Mouse (Mus musculus): ENCODE results near the gene Gm17657. TPM values are rescaled to one million over a fixed set of nuclear protein-coding genes. Genes with fewer than 3 reads are reported as not detected.
"Not testable (repeated sequence)": the region's sequence is repeated elsewhere in the genome, so short reads cannot be mapped to it uniquely, and the experiment has no call there.

The Gm17657 gene
- polyA plus RNA-seq, 1 experiment from 2014 or later = not detected

DNA sequence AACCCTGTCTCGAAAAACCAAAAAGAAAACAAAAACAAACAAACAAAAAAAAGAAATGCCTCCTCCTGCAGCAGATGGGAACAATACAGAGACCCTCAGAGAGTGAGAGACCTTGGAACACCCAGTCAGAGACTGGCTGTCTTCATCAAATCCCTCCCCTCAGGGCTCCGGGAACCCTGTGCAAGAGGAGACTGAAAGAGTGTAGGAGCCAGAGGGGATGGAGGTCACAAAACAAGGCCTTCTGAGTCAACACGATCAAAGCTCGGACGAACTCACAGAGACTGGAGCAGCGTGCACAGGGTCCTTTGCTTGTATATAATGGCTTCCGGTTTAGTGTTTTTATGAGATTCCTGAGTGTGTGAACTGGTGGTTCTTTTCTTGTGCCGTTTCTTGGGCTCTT, 9.0 kb downstream of the Gm17657 start:
- H3K27ac ChIP-seq (ENCODE audit: low read length) = no peak overlapping the region
- WGBS (ENCODE audit: insufficient replicate concordance) = 69% methylated on average over 8 of the region's 8 CpGs
- H3K27me3 ChIP-seq (ENCODE audit: control insufficient read depth, insufficient read depth, low read depth, low read length) = no peaks in the 10 kb centered on the region
- no peaks in the 10 kb centered on the region for H3K4me1 ChIP-seq (ENCODE audit: control insufficient read depth, low read depth, low read length)
- no peaks in the 10 kb centered on the region for H3K9me3 ChIP-seq (replicated peaks; ENCODE audit: control insufficient read depth, low read length)
- H3K36me3 ChIP-seq (ENCODE audit: control insufficient read depth, insufficient read depth) = no peaks in the 10 kb centered on the region
- no peak overlapping the region for H3K4me2 ChIP-seq (ENCODE audit: low read depth, low read length)
- no peak for ATAC-seq (ENCODE audit: low read depth)
- no peak overlapping the region for H3K9ac ChIP-seq (ENCODE audit: low read depth, low read length)
- no peak overlapping the region for H3K4me3 ChIP-seq (ENCODE audit: low read depth, low read length)

DNA sequence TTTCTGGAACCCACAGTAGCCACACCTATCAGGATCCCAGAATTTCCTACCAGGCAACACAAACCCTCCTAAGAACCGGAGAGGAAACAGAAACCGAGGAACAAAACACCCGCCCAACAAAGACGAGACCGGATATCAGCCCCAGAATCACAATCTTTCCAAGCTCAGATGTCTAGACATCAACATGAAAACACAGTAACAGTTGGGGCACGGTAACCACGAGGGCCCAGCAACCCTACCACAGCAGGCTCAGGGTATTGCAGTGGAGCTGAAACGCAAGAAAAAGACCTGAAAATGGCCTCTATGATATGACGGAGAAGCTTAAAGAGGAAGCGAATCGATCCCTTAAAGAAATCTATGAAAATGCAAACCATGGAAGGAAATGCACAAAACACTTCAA, 15.6 kb downstream of the Gm17657 start:
- Histone ChIP-seq H3K36me3 (ENCODE audit: control insufficient read depth, insufficient read depth) (no peaks in the 10 kb centered on the region), H3K27me3 (ENCODE audit: control insufficient read depth, insufficient read depth, low read depth, low read length) (no peaks in the 10 kb centered on the region), H3K4me2 (ENCODE audit: low read depth, low read length) (no peak overlapping the region), H3K4me1 (ENCODE audit: control insufficient read depth, low read depth, low read length) (no peaks in the 10 kb centered on the region), H3K9me3 (replicated peaks; ENCODE audit: control insufficient read depth, low read length) (no peaks in the 10 kb centered on the region), H3K9ac (ENCODE audit: low read depth, low read length) (no peak overlapping the region), H3K4me3 (ENCODE audit: low read depth, low read length) (no peak overlapping the region), H3K27ac (ENCODE audit: low read length) (no peak overlapping the region)
- 57% methylated on average over 11 of the region's 11 CpGs for WGBS (ENCODE audit: insufficient replicate concordance)
- ATAC-seq (ENCODE audit: low read depth) = no peak

DNA sequence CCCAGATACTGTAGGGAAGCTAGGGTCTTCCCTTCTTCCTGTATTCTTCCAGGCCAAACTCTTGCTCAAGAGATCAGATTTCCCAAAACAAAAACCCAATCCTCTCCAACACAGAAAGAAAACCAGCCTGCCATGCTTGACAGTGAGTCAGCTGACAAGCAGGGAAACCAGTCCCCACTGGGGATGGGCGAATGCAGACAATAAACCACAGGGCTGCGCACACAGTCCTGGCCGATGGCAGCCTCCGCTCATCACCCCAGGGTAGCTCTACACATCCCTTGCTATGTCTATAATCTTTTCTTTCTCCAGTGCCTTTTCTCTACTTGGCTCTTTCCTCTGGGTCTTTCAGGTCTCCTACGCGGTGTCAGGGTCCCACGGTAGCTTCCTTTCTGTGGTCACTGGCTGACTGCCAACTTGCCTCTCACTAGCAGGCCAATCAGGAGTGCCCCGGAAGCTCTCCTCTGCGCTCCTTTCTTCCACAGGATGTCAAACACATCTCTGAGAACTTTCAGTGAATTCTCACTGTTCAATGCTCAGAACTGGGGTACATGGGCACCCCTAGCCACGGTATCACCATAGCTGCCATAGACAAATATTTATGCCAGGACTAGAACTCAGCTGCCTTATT, 17.6 kb downstream of the Gm17657 start:
- ATAC-seq (ENCODE audit: low read depth) = no peak
- no peak overlapping the region for H3K27ac ChIP-seq (ENCODE audit: low read length)
- H3K4me2 ChIP-seq (ENCODE audit: low read depth, low read length) = no peak overlapping the region
- H3K36me3 ChIP-seq (ENCODE audit: control insufficient read depth, insufficient read depth) = no peaks in the 10 kb centered on the region
- H3K4me3 ChIP-seq (ENCODE audit: low read depth, low read length) = no peak overlapping the region
- H3K4me1 ChIP-seq (ENCODE audit: control insufficient read depth, low read depth, low read length) = no peaks in the 10 kb centered on the region
- no peaks in the 10 kb centered on the region for H3K9me3 ChIP-seq (replicated peaks; ENCODE audit: control insufficient read depth, low read length)
- 18% methylated on average over 10 of the region's 10 CpGs for WGBS (ENCODE audit: insufficient replicate concordance)
- H3K9ac ChIP-seq (ENCODE audit: low read depth, low read length) = no peak overlapping the region
- H3K27me3 ChIP-seq (ENCODE audit: control insufficient read depth, insufficient read depth, low read depth, low read length) = no peaks in the 10 kb centered on the region

DNA sequence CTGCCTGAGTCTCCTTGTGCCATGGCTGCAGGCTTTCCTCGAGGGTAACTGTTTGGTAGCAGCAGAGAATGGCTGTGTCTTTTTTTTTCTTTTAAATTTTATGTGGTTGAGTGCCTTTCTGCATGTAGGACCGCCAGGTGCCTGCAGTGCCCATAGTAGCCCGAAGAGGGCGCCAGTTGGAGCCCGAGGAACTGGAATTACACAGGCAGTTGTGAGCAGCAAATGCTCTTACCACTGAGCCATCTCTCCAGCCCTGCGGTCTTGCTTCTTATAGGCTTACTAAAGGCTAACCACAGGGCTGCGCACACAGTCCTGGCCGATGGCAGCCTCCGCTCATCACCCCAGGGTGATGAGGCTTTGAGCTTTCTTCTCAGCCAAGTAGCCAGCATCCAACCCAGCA, 18.2 kb downstream of the Gm17657 start:
- WGBS (ENCODE audit: insufficient replicate concordance) = 60% methylated on average over 9 of the region's 9 CpGs
- H3K36me3 ChIP-seq (ENCODE audit: control insufficient read depth, insufficient read depth) = no peaks in the 10 kb centered on the region
- no peak overlapping the region for H3K9ac ChIP-seq (ENCODE audit: low read depth, low read length)
- no peak overlapping the region for H3K27ac ChIP-seq (ENCODE audit: low read length)
- H3K27me3 ChIP-seq (ENCODE audit: control insufficient read depth, insufficient read depth, low read depth, low read length) = no peaks in the 10 kb centered on the region
- H3K4me3 ChIP-seq (ENCODE audit: low read depth, low read length) = no peak overlapping the region
- no peaks in the 10 kb centered on the region for H3K4me1 ChIP-seq (ENCODE audit: control insufficient read depth, low read depth, low read length)
- no peak for ATAC-seq (ENCODE audit: low read depth)
- no peak overlapping the region for H3K4me2 ChIP-seq (ENCODE audit: low read depth, low read length)
- H3K9me3 ChIP-seq (replicated peaks; ENCODE audit: control insufficient read depth, low read length) = no peaks in the 10 kb centered on the region

DNA sequence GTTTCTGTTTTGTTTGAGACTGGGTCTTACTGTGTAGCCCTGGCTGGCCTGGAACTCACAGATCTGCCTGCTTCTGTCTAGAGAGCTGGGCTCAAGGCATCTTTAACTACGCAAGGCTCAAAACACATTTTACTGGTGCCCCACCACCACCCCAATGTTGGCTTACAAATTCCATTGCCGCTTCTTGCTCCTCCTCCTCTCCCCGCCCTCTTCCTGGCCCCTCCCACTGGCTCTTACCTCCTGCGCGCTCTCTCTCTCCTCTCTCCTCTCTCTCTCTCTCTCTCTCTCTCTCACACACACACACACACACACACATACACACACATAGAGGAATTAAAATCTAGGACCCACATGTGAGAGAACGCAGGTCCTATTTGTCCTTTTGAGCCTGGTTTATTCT, 18.9 kb downstream of the Gm17657 start:
- Histone ChIP-seq H3K27ac (ENCODE audit: low read length) (no peak overlapping the region), H3K4me2 (ENCODE audit: low read depth, low read length) (no peak overlapping the region), H3K9ac (ENCODE audit: low read depth, low read length) (no peak overlapping the region), H3K9me3 (replicated peaks; ENCODE audit: control insufficient read depth, low read length) (no peaks in the 10 kb centered on the region), H3K4me3 (ENCODE audit: low read depth, low read length) (no peak overlapping the region), H3K36me3 (ENCODE audit: control insufficient read depth, insufficient read depth) (no peaks in the 10 kb centered on the region), H3K4me1 (ENCODE audit: control insufficient read depth, low read depth, low read length) (no peaks in the 10 kb centered on the region), H3K27me3 (ENCODE audit: control insufficient read depth, insufficient read depth, low read depth, low read length) (no peaks in the 10 kb centered on the region)
- no peak for ATAC-seq (ENCODE audit: low read depth)
- WGBS (ENCODE audit: insufficient replicate concordance) = 70% methylated on average over 6 of the region's 6 CpGs

DNA sequence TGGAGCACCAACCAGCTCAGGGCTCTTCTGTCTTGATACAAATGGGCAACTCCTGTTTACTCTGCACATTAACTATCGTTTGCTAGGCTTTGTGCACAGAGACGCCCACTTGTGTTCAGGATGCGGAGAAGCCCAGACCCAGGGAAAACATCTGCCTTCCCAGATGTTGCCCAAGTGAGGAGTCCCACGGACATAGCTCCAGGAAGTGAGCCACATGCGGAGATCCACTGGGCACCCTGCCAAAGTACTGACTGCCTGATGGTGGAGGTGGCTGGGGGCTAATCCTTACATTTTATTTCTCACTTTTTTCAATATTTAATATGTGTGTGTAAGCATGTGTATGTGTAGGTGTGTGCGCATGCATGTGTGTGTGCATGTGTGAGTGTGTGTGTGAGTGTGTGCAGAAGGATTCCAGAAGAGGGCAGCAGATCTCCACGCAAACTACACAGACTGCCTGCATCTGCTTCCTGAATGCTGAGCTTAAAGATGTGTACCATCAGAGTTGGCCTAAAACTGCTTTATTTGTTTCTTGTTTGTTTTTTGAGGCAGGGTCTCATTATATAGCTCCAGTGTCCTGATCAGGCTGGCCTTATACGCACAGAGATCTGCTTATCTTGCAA, 20.8 kb downstream of the Gm17657 start:
- no peak for ATAC-seq (ENCODE audit: low read depth)
- Histone ChIP-seq H3K27me3 (ENCODE audit: control insufficient read depth, insufficient read depth, low read depth, low read length) (no peaks in the 10 kb centered on the region), H3K9me3 (replicated peaks; ENCODE audit: control insufficient read depth, low read length) (no peaks in the 10 kb centered on the region), H3K27ac (ENCODE audit: low read length) (no peak overlapping the region), H3K36me3 (ENCODE audit: control insufficient read depth, insufficient read depth) (no peaks in the 10 kb centered on the region), H3K4me2 (ENCODE audit: low read depth, low read length) (no peak overlapping the region), H3K4me3 (ENCODE audit: low read depth, low read length) (no peak overlapping the region), H3K9ac (ENCODE audit: low read depth, low read length) (no peak overlapping the region), H3K4me1 (ENCODE audit: control insufficient read depth, low read depth, low read length) (no peaks in the 10 kb centered on the region)
- 72% methylated on average over 8 of the region's 8 CpGs for WGBS (ENCODE audit: insufficient replicate concordance)

DNA sequence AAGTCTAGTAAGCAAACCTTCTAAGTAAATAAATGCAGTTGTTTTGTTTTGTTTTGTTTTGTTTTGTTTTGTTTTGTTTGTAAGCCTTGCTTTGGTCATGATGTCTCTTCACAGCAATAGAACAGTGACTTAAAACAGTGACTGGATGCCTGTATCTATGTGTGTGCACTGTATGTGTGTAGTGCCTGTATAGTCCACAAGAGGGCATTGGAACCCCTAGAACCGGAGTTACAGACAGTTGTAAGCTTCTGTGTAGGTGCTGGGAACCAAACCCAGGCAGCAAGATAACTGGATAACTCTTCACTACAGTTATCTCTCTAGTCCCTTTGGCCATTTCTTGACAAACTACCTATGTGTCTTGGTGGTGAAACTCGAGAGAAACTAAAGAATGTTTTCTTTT, 23.8 kb downstream of the Gm17657 start:
- Histone ChIP-seq H3K36me3 (ENCODE audit: control insufficient read depth, insufficient read depth) (no peaks in the 10 kb centered on the region), H3K4me1 (ENCODE audit: control insufficient read depth, low read depth, low read length) (no peaks in the 10 kb centered on the region), H3K4me2 (ENCODE audit: low read depth, low read length) (no peak overlapping the region), H3K27me3 (ENCODE audit: control insufficient read depth, insufficient read depth, low read depth, low read length) (no peaks in the 10 kb centered on the region), H3K4me3 (ENCODE audit: low read depth, low read length) (no peak overlapping the region), H3K9ac (ENCODE audit: low read depth, low read length) (no peak overlapping the region), H3K9me3 (replicated peaks; ENCODE audit: control insufficient read depth, low read length) (no peaks in the 10 kb centered on the region), H3K27ac (ENCODE audit: low read length) (no peak overlapping the region)
- no peak for ATAC-seq (ENCODE audit: low read depth)
- 55% methylated on average over 2 of the region's 2 CpGs for WGBS (ENCODE audit: insufficient replicate concordance)

DNA sequence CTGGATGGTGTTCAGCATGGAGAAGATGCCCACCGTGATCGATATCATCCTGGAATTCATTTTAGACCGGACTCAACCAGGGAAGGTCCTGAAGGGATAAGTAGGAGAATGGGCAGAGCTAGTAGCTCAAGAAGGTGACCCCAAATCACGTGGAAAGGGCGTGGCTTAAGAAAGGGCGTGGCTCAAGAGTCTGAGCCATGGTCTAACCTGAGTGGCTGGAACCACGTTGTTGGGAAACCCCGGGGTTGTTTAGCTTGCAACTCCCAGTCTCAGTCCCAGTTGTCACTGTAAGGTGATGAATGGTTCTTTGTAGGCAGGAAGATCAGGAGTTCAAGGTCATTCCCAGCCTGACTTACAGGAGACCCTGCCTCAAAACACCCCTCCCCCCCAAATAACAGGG, 29.7 kb downstream of the Gm17657 start:
- no peak for ATAC-seq (ENCODE audit: low read depth)
- Histone ChIP-seq H3K9me3 (replicated peaks; ENCODE audit: control insufficient read depth, low read length) (no peaks in the 10 kb centered on the region), H3K27ac (ENCODE audit: low read length) (no peak overlapping the region), H3K9ac (ENCODE audit: low read depth, low read length) (no peak overlapping the region), H3K4me3 (ENCODE audit: low read depth, low read length) (no peak overlapping the region), H3K4me1 (ENCODE audit: control insufficient read depth, low read depth, low read length) (peaks cover under 1% of the 10 kb centered on the region; the same call in 1 of the 2 replicates), H3K4me2 (ENCODE audit: low read depth, low read length) (no peak overlapping the region), H3K36me3 (ENCODE audit: control insufficient read depth, insufficient read depth) (no peaks in the 10 kb centered on the region), H3K27me3 (ENCODE audit: control insufficient read depth, insufficient read depth, low read depth, low read length) (no peaks in the 10 kb centered on the region)
- 59% methylated on average over 8 of the region's 8 CpGs for WGBS (ENCODE audit: insufficient replicate concordance)

DNA sequence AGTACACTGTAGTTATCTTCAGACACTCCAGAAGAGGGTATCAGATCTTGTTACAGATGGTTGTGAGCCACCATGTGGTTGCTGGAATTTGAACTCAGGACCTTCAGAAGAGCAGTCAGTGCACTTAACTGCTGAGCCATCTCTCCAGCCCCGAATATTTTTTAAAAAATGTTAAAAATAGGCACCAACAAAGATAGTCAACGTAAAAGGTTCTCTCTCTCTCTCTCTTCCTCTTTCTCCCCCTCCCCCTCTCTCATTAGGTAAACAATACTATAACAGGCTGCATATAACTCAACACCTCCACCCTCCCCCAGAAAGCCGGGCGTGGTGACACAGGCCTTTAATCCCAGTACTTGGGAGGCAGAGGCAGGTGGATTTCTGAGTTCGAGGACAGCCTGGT, 30.8 kb downstream of the Gm17657 start:
- not testable (repeated sequence) for H3K9me3 ChIP-seq (replicated peaks; ENCODE audit: control insufficient read depth, low read length); H3K36me3 ChIP-seq (ENCODE audit: control insufficient read depth, insufficient read depth); H3K4me3 ChIP-seq (ENCODE audit: low read depth, low read length); H3K27ac ChIP-seq (ENCODE audit: low read length); H3K27me3 ChIP-seq (ENCODE audit: control insufficient read depth, insufficient read depth, low read depth, low read length); ATAC-seq (ENCODE audit: low read depth); H3K4me2 ChIP-seq (ENCODE audit: low read depth, low read length); H3K9ac ChIP-seq (ENCODE audit: low read depth, low read length); H3K4me1 ChIP-seq (ENCODE audit: control insufficient read depth, low read depth, low read length)
- 55% methylated on average over 5 of the region's 5 CpGs for WGBS (ENCODE audit: insufficient replicate concordance)
